Mouse (Mus musculus) forebrain, embryonic 10.5 days (tissue): Measurements from ENCODE around the gene Racgap1. TPM values are rescaled to one million over a fixed set of nuclear protein-coding genes. Genes with fewer than 3 reads are reported as not detected.
A peak's percentile ranks its signal among the peaks of the same experiment; 100 is the strongest.

Experiments
- DNase-seq: peaks from one replicate; pipeline ENCODE4 v3.0.0-alpha.2; 2017; ENCODE audit warnings: low spot score; ENCODE audit errors: extremely low spot score
- H3K27ac ChIP-seq: fragments of 300-500 bp; sonication (generic); 2 replicates; pipeline ENCODE4 v1.5.1; 2016; ENCODE audit warnings: mild to moderate bottlenecking
- H3K27me3 ChIP-seq: fragments of 300-500 bp; sonication (generic); 2 replicates; pipeline ENCODE4 v1.6.1; 2016; ENCODE audit warnings: mild to moderate bottlenecking; ENCODE audit not compliant: poor library complexity, severe bottlenecking
- H3K36me3 ChIP-seq: fragments of 300-500 bp; sonication (generic); replicated peaks from 2 replicates; pipeline ENCODE4 v1.6.1; 2016; ENCODE audit warnings: mild to moderate bottlenecking, moderate library complexity
- H3K4me1 ChIP-seq: fragments of 300-500 bp; sonication (generic); 2 replicates; pipeline ENCODE4 v1.6.1; 2016
- H3K4me3 ChIP-seq: fragments of 300-500 bp; sonication (generic); 2 replicates; pipeline ENCODE4 v1.5.1; 2016; ENCODE audit warnings: mild to moderate bottlenecking, moderate library complexity
- H3K9me3 ChIP-seq: fragments of 300-500 bp; sonication (generic); 2 replicates; pipeline ENCODE4 v1.6.1; 2016; ENCODE audit warnings: mild to moderate bottlenecking, moderate library complexity
- WGBS: fragments of 180-500 bp; shearing (Covaris S2); methylation state at CpG from one replicate; pipeline ENCODE4 v1.1.7; 2016; 5-methylcytosine and 5-hydroxymethylcytosine counted together
- polyA plus RNA-seq: library from polyadenylated mRNA; unstranded; fragments of >200 nt; fragmentation: Nextera tagmentation; extraction: Ambion mirVana; gene quantifications from 2 replicates; pipeline ENCODE4 v1.2.1, GENCODE M21; 2016

The Racgap1 gene
- polyA plus RNA-seq, 1 experiment from 2014 or later: 201 TPM

- H3K36me3 ChIP-seq: no peaks in the 10 kb centered on the region
- 27% methylated on average over 8 of the region's 8 CpGs for whole genome bisulfite sequencing
- H3K27ac ChIP-seq: peak overlapping the region; percentile 44; the same call in 1 of the 2 replicates
- peaks cover 29% of the 10 kb centered on the region for H3K4me1 ChIP-seq
- H3K4me3 ChIP-seq: no peak overlapping the region
- H3K9me3 ChIP-seq: no peaks in the 10 kb centered on the region
- H3K27me3 ChIP-seq: peaks cover 44% of the 10 kb centered on the region
- DNase-seq: no peak
These were observed 25.6 kb upstream of the Racgap1 start for GRCm38 (mm10) chr15:99677089-99677488.

GRCm38 (mm10) chr15:99674866-99675265 lies 23.4 kb upstream of the Racgap1 start:
- WGBS: 86% methylated on average over 3 of the region's 3 CpGs
- Histone ChIP-seq H3K4me1 (peaks cover 42% of the 10 kb centered on the region), H3K4me3 (no peak overlapping the region), H3K27ac (no peak overlapping the region), H3K27me3 (peaks cover 66% of the 10 kb centered on the region), H3K9me3 (no peaks in the 10 kb centered on the region), H3K36me3 (no peaks in the 10 kb centered on the region)
- no peak for DNase-seq

GRCm38 (mm10) chr15:99671783-99672182 lies 20.3 kb upstream of the Racgap1 start:
- Histone ChIP-seq H3K27me3 (peaks cover 79% of the 10 kb centered on the region), H3K4me3 (no peak overlapping the region)

GRCm38 (mm10) chr15:99670964-99671670 lies 19.7 kb upstream of the Racgap1 start:
- H3K4me1 ChIP-seq: peaks cover 35% of the 10 kb centered on the region
- H3K4me3 ChIP-seq: peak overlapping the region; percentile 75
- peaks cover 86% of the 10 kb centered on the region for H3K27me3 ChIP-seq
- H3K27ac ChIP-seq: peak overlapping the region; percentile 79
- DNase-seq: no peak
- no peaks in the 10 kb centered on the region; the same call in 1 of the 2 replicates for H3K9me3 ChIP-seq
- no peaks in the 10 kb centered on the region for H3K36me3 ChIP-seq
- WGBS: 12% methylated on average over 14 of the region's 17 CpGs

More at GRCm38 (mm10) chr15:99671783-99672182, 20.3 kb upstream of the Racgap1 start:
- Histone ChIP-seq H3K9me3 (no peaks in the 10 kb centered on the region; the same call in 1 of the 2 replicates), H3K27ac (no peak overlapping the region), H3K4me1 (peaks cover 33% of the 10 kb centered on the region), H3K36me3 (no peaks in the 10 kb centered on the region)
- no peak for DNase-seq
- WGBS: 76% methylated on average over 14 of the region's 14 CpGs

- no peaks in the 10 kb centered on the region; the same call in 1 of the 2 replicates for H3K9me3 ChIP-seq
- DNase-seq: peak; percentile 54
- H3K27ac ChIP-seq: peak within 1 kb of the TSS; percentile 79
- H3K36me3 ChIP-seq: no peaks in the 10 kb centered on the region
- H3K4me3 ChIP-seq: peak within 1 kb of the TSS; percentile 75
- under 1% methylated on average over 64 of the region's 74 CpGs for WGBS
- H3K27me3 ChIP-seq: peaks cover 94% of the 10 kb centered on the region
- peaks cover 43% of the 10 kb centered on the region for H3K4me1 ChIP-seq
These were observed 18.8 kb upstream of the Racgap1 start, which contains the start of gene Asic1 for GRCm38 (mm10) chr15:99670154-99670821. TSS of gene Asic1 (plus strand) at chr15:99670368.

- Histone ChIP-seq H3K27me3 (peaks cover 96% of the 10 kb centered on the region), H3K4me3 (peak overlapping the region; percentile 75; the same call in 1 of the 2 replicates), H3K9me3 (no peaks in the 10 kb centered on the region; the same call in 1 of the 2 replicates), H3K4me1 (peaks cover 52% of the 10 kb centered on the region), H3K27ac (no peak overlapping the region), H3K36me3 (no peaks in the 10 kb centered on the region)
- no peak for DNase-seq
- WGBS: 0% methylated on average over 1 of the region's 1 CpGs
These were observed 17.9 kb upstream of the Racgap1 start for GRCm38 (mm10) chr15:99669392-99669791.

- Histone ChIP-seq H3K27ac (no peak overlapping the region), H3K9me3 (no peaks in the 10 kb centered on the region; the same call in 1 of the 2 replicates), H3K27me3 (peaks cover 98% of the 10 kb centered on the region), H3K4me3 (peak overlapping the region; percentile 2; the same call in 1 of the 2 replicates), H3K4me1 (peaks cover 57% of the 10 kb centered on the region), H3K36me3 (no peaks in the 10 kb centered on the region)
- DNase-seq: peak; percentile 69
- 4% methylated on average over 12 of the region's 12 CpGs for WGBS
These were observed 17.4 kb upstream of the Racgap1 start for GRCm38 (mm10) chr15:99668881-99669280.

- Histone ChIP-seq H3K27me3 (peaks cover 98% of the 10 kb centered on the region), H3K27ac (no peak overlapping the region), H3K36me3 (no peaks in the 10 kb centered on the region), H3K9me3 (no peaks in the 10 kb centered on the region; the same call in 1 of the 2 replicates), H3K4me3 (no peak overlapping the region), H3K4me1 (peaks cover 68% of the 10 kb centered on the region)
- WGBS: 92% methylated on average over 2 of the region's 2 CpGs
- DNase-seq: no peak
These were observed 16.1 kb upstream of the Racgap1 start for GRCm38 (mm10) chr15:99667544-99667943.

GRCm38 (mm10) chr15:99664600-99665451 lies 13.4 kb upstream of the Racgap1 start:
- H3K36me3 ChIP-seq: no peaks in the 10 kb centered on the region
- no peaks in the 10 kb centered on the region; the same call in 1 of the 2 replicates for H3K9me3 ChIP-seq
- peaks cover 55% of the 10 kb centered on the region for H3K4me1 ChIP-seq
- DNase-seq: peak; percentile 65
- under 1% methylated on average over 52 of the region's 52 CpGs for WGBS
- H3K27me3 ChIP-seq: peaks cover 87% of the 10 kb centered on the region
- peak overlapping the region; percentile 76 for H3K27ac ChIP-seq
- H3K4me3 ChIP-seq: peak overlapping the region; percentile 59

- 5% methylated on average over 17 of the region's 17 CpGs for WGBS
- peak overlapping the region; percentile 76 for H3K27ac ChIP-seq
- H3K9me3 ChIP-seq: no peaks in the 10 kb centered on the region; the same call in 1 of the 2 replicates
- peaks cover 48% of the 10 kb centered on the region for H3K4me1 ChIP-seq
- H3K36me3 ChIP-seq: no peaks in the 10 kb centered on the region
- peaks cover 80% of the 10 kb centered on the region for H3K27me3 ChIP-seq
- DNase-seq: no peak
- H3K4me3 ChIP-seq: peak overlapping the region; percentile 59
These were observed 12.6 kb upstream of the Racgap1 start for GRCm38 (mm10) chr15:99663964-99664599.

- WGBS: 48% methylated on average over 7 of the region's 7 CpGs
- Histone ChIP-seq H3K36me3 (no peaks in the 10 kb centered on the region), H3K27ac (no peak overlapping the region), H3K4me1 (peaks cover 50% of the 10 kb centered on the region), H3K27me3 (peaks cover 64% of the 10 kb centered on the region), H3K9me3 (no peaks in the 10 kb centered on the region; the same call in 1 of the 2 replicates), H3K4me3 (no peak overlapping the region)
- DNase-seq: no peak
These were observed 10.9 kb upstream of the Racgap1 start for GRCm38 (mm10) chr15:99662371-99662770.
